24 mouse cellular contexts compared by ENCODE assay signal in the genomic region with DNA sequence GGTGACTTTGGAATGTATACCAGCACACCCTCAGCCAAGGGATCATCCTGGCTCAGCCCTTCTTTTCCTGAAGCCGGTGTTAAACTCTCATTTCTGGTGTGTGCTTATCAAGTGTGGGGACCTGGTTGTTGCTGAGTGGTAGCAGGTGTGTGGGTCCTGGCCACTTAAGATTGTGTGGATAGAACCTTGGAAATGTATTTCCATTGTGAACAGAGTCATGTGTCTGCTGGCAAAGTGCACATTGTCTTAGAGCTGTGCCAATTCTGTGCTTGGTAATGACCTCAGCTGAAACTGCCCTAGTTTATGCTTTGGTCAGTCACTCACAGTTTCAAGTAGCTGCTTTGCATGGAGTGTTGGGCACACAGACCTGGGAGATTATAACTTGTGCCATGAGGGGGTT.
DNase-seq lines count a peak whose midpoint lies in the region; ATAC-seq and TF ChIP-seq lines count a peak whose summit lies in the region.
"Had no signal": no experiment of that assay in that cellular context is flagged by ENCODE, and none has a peak within 500 bp of the region (broad histone marks: within the 10 kb centered on the region; RNA-seq: fewer than 3 reads in every experiment).

No protein-coding gene starts in this region.

- no peak overlapping the region for H3K9ac ChIP-seq in liver, adult 2 months (ENCODE audit: low read depth, low read length)
- no peak overlapping the region for H3K9ac ChIP-seq in kidney, embryonic 15.5 days
- H3K9ac ChIP-seq: embryonic facial prominence, embryonic 13.5 days; forebrain, embryonic 13.5 days; hindbrain, embryonic 14.5 days; limb, embryonic 12.5 days; liver, embryonic 13.5 days; stomach, embryonic 15.5 days had no signal

- no peaks in the 10 kb centered on the region for H3K27me3 ChIP-seq in liver, adult 2 months (ENCODE audit: control insufficient read depth, insufficient read depth, low read length)
- H3K27me3 ChIP-seq in cerebellum, adult 2 months (ENCODE audit: control insufficient read depth, insufficient read depth, low read length), result no peaks in the 10 kb centered on the region
- no peaks in the 10 kb centered on the region for H3K27me3 ChIP-seq in kidney, embryonic 15.5 days
- H3K27me3 ChIP-seq: embryonic facial prominence, embryonic 13.5 days; forebrain, embryonic 13.5 days; limb, embryonic 12.5 days; liver, embryonic 13.5 days; stomach, embryonic 15.5 days had no signal

- H3K4me1 ChIP-seq in liver, adult 2 months (ENCODE audit: control insufficient read depth, insufficient read depth, low read length), result no peaks in the 10 kb centered on the region
- H3K4me1 ChIP-seq in cerebellum, adult 2 months (ENCODE audit: control insufficient read depth, insufficient read depth, low read length), result peaks cover 21% of the 10 kb centered on the region
- peaks cover 16% of the 10 kb centered on the region for H3K4me1 ChIP-seq in kidney, embryonic 15.5 days

- 0 out of 2 replicates have a peak, but pooled peaks have one; percentile 10 for ATAC-seq in cerebellum, adult (ENCODE audit: insufficient number of reproducible peaks, low FRiP score, low TSS enrichment)
- no peak for ATAC-seq in kidney, embryonic 15.5 days (replicated peaks; ENCODE audit: low FRiP score)
- ATAC-seq: CD4-positive, CD25-positive, alpha-beta regulatory T cell, adult 4 months; forebrain, embryonic 13.5 days; inflammation-experienced regulatory T-cells, adult 6 months had no signal

- DNase-seq in cerebellum, adult 11 months, result no peak
- peak; percentile 32 for DNase-seq in liver, adult 2 months (ENCODE audit: extremely low read depth, low read depth, low spot score)
- no peak for DNase-seq in liver
- DNase-seq in cerebellum, adult 2 months, result peak; percentile 49 to 56
- DNase-seq in cerebellum, postnatal 36 days, result peak; percentile 28 to 48
- DNase-seq: embryo, embryonic 11 days; gastrocnemius, adult 2 months; heart, postnatal 4 days; kidney, adult 18-20 months; liver, embryonic 13.5 days; lung, adult 2 months; lung, postnatal 4 days; thymus, postnatal 4 days had no signal

- no peak overlapping the region for H3K27ac ChIP-seq in liver, adult 2 months (replicated peaks; ENCODE audit: insufficient read depth, low read depth, low read length)
- H3K27ac ChIP-seq in cerebellum, adult 2 months (ENCODE audit: insufficient read depth, low read length), result no peak overlapping the region
- no peak overlapping the region for H3K27ac ChIP-seq in kidney, embryonic 15.5 days
- H3K27ac ChIP-seq: embryonic facial prominence, embryonic 13.5 days; forebrain, embryonic 13.5 days; gastrocnemius, adult 2 months; hindbrain, embryonic 14.5 days; kidney, postnatal 0 days; limb, embryonic 12.5 days; liver, embryonic 13.5 days; stomach, embryonic 15.5 days had no signal

- 89% methylated on average over 1 of the region's 1 CpGs for WGBS in liver, adult 2 months
- 51% methylated on average over 1 of the region's 1 CpGs for WGBS in cerebellum, adult 2 months
- 80% methylated on average over 1 of the region's 1 CpGs for WGBS in kidney, embryonic 15.5 days

- TF ChIP-seq CTCF in liver, adult 2 months (IDR thresholded peaks at IDR 0.05; ENCODE audit: low read depth, low read length), result no peak
- TF ChIP-seq CTCF in cerebellum, adult 2 months (IDR thresholded peaks at IDR 0.05; ENCODE audit: borderline replicate concordance, insufficient read depth, low read depth, low read length), result no peak

- no peak overlapping the region for H3K4me2 ChIP-seq in kidney, embryonic 15.5 days
- H3K4me2 ChIP-seq: embryonic facial prominence, embryonic 13.5 days; forebrain, embryonic 13.5 days; hindbrain, embryonic 14.5 days; limb, embryonic 12.5 days; liver, embryonic 13.5 days; stomach, embryonic 15.5 days had no signal

- no peaks in the 10 kb centered on the region for H3K79me2 ChIP-seq in liver, adult 2 months (ENCODE audit: control insufficient read depth, insufficient read depth, low read length)

- no peaks in the 10 kb centered on the region for H3K36me3 ChIP-seq in liver, adult 2 months (ENCODE audit: control insufficient read depth, insufficient read depth, low read length)
- H3K36me3 ChIP-seq in kidney, embryonic 15.5 days, result no peaks in the 10 kb centered on the region
- H3K36me3 ChIP-seq: embryonic facial prominence, embryonic 13.5 days; limb, embryonic 12.5 days; liver, embryonic 13.5 days; stomach, embryonic 15.5 days had no signal

- H3K9me3 ChIP-seq in kidney, embryonic 15.5 days (replicated peaks), result no peaks in the 10 kb centered on the region
- H3K9me3 ChIP-seq: embryonic facial prominence, embryonic 13.5 days; forebrain, embryonic 13.5 days; limb, embryonic 12.5 days; liver, embryonic 13.5 days; stomach, embryonic 15.5 days had no signal

- no peak for TF ChIP-seq POLR2A in liver, adult 2 months (IDR thresholded peaks at IDR 0.05; ENCODE audit: extremely low read depth, insufficient read depth, low read length)
- TF ChIP-seq POLR2A in cerebellum, adult 2 months (IDR thresholded peaks at IDR 0.05; ENCODE audit: borderline replicate concordance, insufficient read depth, low read length), result no peak

- H3K4me3 ChIP-seq in liver, adult 2 months (ENCODE audit: insufficient read depth, low read depth, low read length), result no peak overlapping the region
- no peak overlapping the region for H3K4me3 ChIP-seq in cerebellum, adult 2 months (replicated peaks; ENCODE audit: insufficient read depth, low read depth, low read length)
- H3K4me3 ChIP-seq in kidney, embryonic 15.5 days (replicated peaks), result no peak overlapping the region
- H3K4me3 ChIP-seq: embryonic facial prominence, embryonic 13.5 days; erythroblast, embryonic 14.5 days; forebrain, embryonic 13.5 days; gastrocnemius, adult 2 months; limb, embryonic 12.5 days; liver, embryonic 13.5 days; stomach, embryonic 15.5 days had no signal

Comparison
In these comparisons a context has a peak if more than half of its experiments do, and no peak if none do; other contexts are left out.
1. DNase-seq: peak in liver, adult 2 months (single experiment), cerebellum, adult 2 months (2 of 2) and cerebellum, postnatal 36 days (2 of 2); none in cerebellum, adult 11 months (single experiment) and liver (single experiment).